Mouse (Mus musculus) midbrain, embryonic 16.5 days (tissue): ENCODE data around the gene Ctnnd2. TPM values are rescaled to one million over a fixed set of nuclear protein-coding genes. Genes with fewer than 3 reads are reported as not detected.

Source experiments
- ATAC-seq: fragments of 200-750 bp; cut with Nextera tagmentation; 2 replicates; pipeline ENCODE4 v1.8.0; 2017; ENCODE audit warnings: moderate TSS enrichment
- H3K27ac ChIP-seq: fragments of 300-500 bp; sonication (generic); 2 replicates; pipeline ENCODE4 v1.5.1; 2014; ENCODE audit warnings: mild to moderate bottlenecking, low read length, mixed read lengths
- H3K27me3 ChIP-seq: fragments of 300-500 bp; sonication (generic); 2 replicates; pipeline ENCODE4 v1.6.1; 2014; ENCODE audit warnings: low read depth, low read length, mixed read lengths; ENCODE audit not compliant: control insufficient read depth, insufficient read depth
- H3K36me3 ChIP-seq: fragments of 300-500 bp; sonication (generic); 2 replicates; pipeline ENCODE4 v1.6.1; 2014; ENCODE audit warnings: mild to moderate bottlenecking, low read length, moderate library complexity, mixed read lengths; ENCODE audit not compliant: control insufficient read depth, insufficient read depth
- H3K4me1 ChIP-seq: fragments of 300-500 bp; sonication (generic); 2 replicates; pipeline ENCODE4 v1.6.1; 2014; ENCODE audit warnings: mild to moderate bottlenecking, low read length, mixed read lengths; ENCODE audit not compliant: control insufficient read depth, insufficient read depth
- H3K4me2 ChIP-seq: fragments of 300-500 bp; sonication (generic); 2 replicates; pipeline ENCODE4 v1.6.1; 2014; ENCODE audit warnings: mild to moderate bottlenecking, low read length, mixed read lengths
- H3K4me3 ChIP-seq: fragments of 300-500 bp; sonication (generic); 2 replicates; pipeline ENCODE4 v1.5.1; 2014; ENCODE audit warnings: low read depth, mild to moderate bottlenecking, low read length, moderate library complexity, mixed read lengths
- H3K9ac ChIP-seq: fragments of 300-500 bp; sonication (generic); 2 replicates; pipeline ENCODE4 v1.6.1; 2014; ENCODE audit warnings: low read depth, low read length, mixed read lengths
- H3K9me3 ChIP-seq: fragments of 300-500 bp; sonication (generic); replicated peaks from 2 replicates; pipeline ENCODE4 v1.6.1; 2014; ENCODE audit warnings: mild to moderate bottlenecking, low read length, mixed read lengths; ENCODE audit not compliant: control insufficient read depth, poor library complexity, severe bottlenecking
- WGBS: fragments of 180-500 bp; shearing (Covaris S2); extraction: QIAGEN DNeasy Blood & Tissue Kit; methylation state at CpG from one replicate; pipeline ENCODE4 v1.1.7; 2014; 5-methylcytosine and 5-hydroxymethylcytosine counted together
- polyA plus RNA-seq: library from polyadenylated mRNA; unstranded; fragments of >200 nt; fragmentation: Nextera tagmentation; extraction: Ambion mirVana; gene quantifications from 2 replicates; pipeline ENCODE4 v1.2.1, GENCODE M21; 2015

Gene Ctnnd2
- polyA plus RNA-seq, 1 experiment from 2014 or later, result 62.8 TPM

GRCm38 (mm10) chr15:30215871-30216270 is 43.5 kb downstream of the Ctnnd2 start:
- Histone ChIP-seq H3K4me2 (no peak overlapping the region), H3K27ac (no peak overlapping the region), H3K27me3 (no peaks in the 10 kb centered on the region), H3K36me3 (no peaks in the 10 kb centered on the region), H3K4me1 (peaks cover 3% of the 10 kb centered on the region; the same call in 1 of the 2 replicates), H3K9ac (no peak overlapping the region), H3K9me3 (no peaks in the 10 kb centered on the region), H3K4me3 (no peak overlapping the region)
- WGBS, result 85% methylated on average over 4 of the region's 4 CpGs
- ATAC-seq, result no peak

GRCm38 (mm10) chr15:30229112-30229511 is 56.7 kb downstream of the Ctnnd2 start:
- no peaks in the 10 kb centered on the region for H3K9me3 ChIP-seq
- H3K4me1 ChIP-seq, result 0 out of 2 replicates have a peak, but pooled peaks cover 6% of the 10 kb centered on the region
- WGBS, result 98% methylated on average over 4 of the region's 4 CpGs
- no peak overlapping the region for H3K9ac ChIP-seq
- no peak overlapping the region for H3K4me2 ChIP-seq
- H3K27me3 ChIP-seq, result no peaks in the 10 kb centered on the region
- H3K4me3 ChIP-seq, result no peak overlapping the region
- H3K27ac ChIP-seq, result no peak overlapping the region
- no peak for ATAC-seq
- H3K36me3 ChIP-seq, result no peaks in the 10 kb centered on the region

GRCm38 (mm10) chr15:30235210-30236034 is 63.0 kb downstream of the Ctnnd2 start:
- Histone ChIP-seq H3K9me3 (no peaks in the 10 kb centered on the region), H3K27ac (no peak overlapping the region), H3K27me3 (no peaks in the 10 kb centered on the region), H3K4me2 (no peak overlapping the region), H3K4me1 (peaks cover 5% of the 10 kb centered on the region), H3K36me3 (no peaks in the 10 kb centered on the region), H3K9ac (no peak overlapping the region), H3K4me3 (no peak overlapping the region)
- WGBS, result 89% methylated on average over 10 of the region's 10 CpGs
- ATAC-seq, result no peak

GRCm38 (mm10) chr15:30240881-30241280 is 68.5 kb downstream of the Ctnnd2 start:
- Histone ChIP-seq H3K27ac (no peak overlapping the region), H3K4me2 (no peak overlapping the region), H3K36me3 (no peaks in the 10 kb centered on the region), H3K4me1 (no peaks in the 10 kb centered on the region), H3K4me3 (no peak overlapping the region), H3K9me3 (no peaks in the 10 kb centered on the region), H3K9ac (no peak overlapping the region), H3K27me3 (no peaks in the 10 kb centered on the region)
- no peak for ATAC-seq
- WGBS, result 86% methylated on average over 2 of the region's 2 CpGs

- Histone ChIP-seq H3K36me3 (no peaks in the 10 kb centered on the region), H3K27ac (no peak overlapping the region), H3K9me3 (no peaks in the 10 kb centered on the region), H3K27me3 (no peaks in the 10 kb centered on the region), H3K4me2 (no peak overlapping the region), H3K4me3 (no peak overlapping the region), H3K4me1 (no peaks in the 10 kb centered on the region), H3K9ac (no peak overlapping the region)
- 85% methylated on average over 10 of the region's 10 CpGs for WGBS
- ATAC-seq, result no peak
Measured at GRCm38 (mm10) chr15:30268822-30269221, 96.4 kb downstream of the Ctnnd2 start.

GRCm38 (mm10) chr15:30271141-30271572 is 98.8 kb downstream of the Ctnnd2 start:
- 63% methylated on average over 8 of the region's 8 CpGs for WGBS
- H3K9ac ChIP-seq, result no peak overlapping the region
- no peak overlapping the region for H3K4me3 ChIP-seq
- H3K27me3 ChIP-seq, result no peaks in the 10 kb centered on the region
- no peak for ATAC-seq
- no peak overlapping the region for H3K4me2 ChIP-seq
- no peaks in the 10 kb centered on the region for H3K9me3 ChIP-seq
- no peaks in the 10 kb centered on the region for H3K36me3 ChIP-seq
- no peak overlapping the region for H3K27ac ChIP-seq
- no peaks in the 10 kb centered on the region for H3K4me1 ChIP-seq

- no peak for ATAC-seq
- H3K36me3 ChIP-seq, result no peaks in the 10 kb centered on the region
- WGBS, result 93% methylated on average over 4 of the region's 4 CpGs
Measured at GRCm38 (mm10) chr15:30272326-30272725, 99.9 kb downstream of the Ctnnd2 start.

GRCm38 (mm10) chr15:30275721-30276120 is 103.3 kb downstream of the Ctnnd2 start:
- WGBS, result 70% methylated on average over 5 of the region's 5 CpGs

More at GRCm38 (mm10) chr15:30272326-30272725, 99.9 kb downstream of the Ctnnd2 start:
- Histone ChIP-seq H3K4me3 (no peak overlapping the region), H3K4me1 (no peaks in the 10 kb centered on the region), H3K9me3 (no peaks in the 10 kb centered on the region), H3K4me2 (no peak overlapping the region), H3K27me3 (no peaks in the 10 kb centered on the region), H3K9ac (no peak overlapping the region), H3K27ac (no peak overlapping the region)

GRCm38 (mm10) chr15:30276691-30277090 is 104.3 kb downstream of the Ctnnd2 start:
- 83% methylated on average over 4 of the region's 4 CpGs for WGBS
- H3K27ac ChIP-seq, result no peak overlapping the region

More at GRCm38 (mm10) chr15:30275721-30276120, 103.3 kb downstream of the Ctnnd2 start:
- Histone ChIP-seq H3K4me1 (no peaks in the 10 kb centered on the region), H3K9me3 (no peaks in the 10 kb centered on the region), H3K36me3 (no peaks in the 10 kb centered on the region), H3K9ac (no peak overlapping the region), H3K27ac (no peak overlapping the region), H3K27me3 (no peaks in the 10 kb centered on the region), H3K4me2 (no peak overlapping the region), H3K4me3 (no peak overlapping the region)
- ATAC-seq, result no peak

More at GRCm38 (mm10) chr15:30276691-30277090, 104.3 kb downstream of the Ctnnd2 start:
- H3K4me2 ChIP-seq, result no peak overlapping the region
- H3K4me1 ChIP-seq, result no peaks in the 10 kb centered on the region
- H3K36me3 ChIP-seq, result no peaks in the 10 kb centered on the region
- H3K9ac ChIP-seq, result no peak overlapping the region
- H3K27me3 ChIP-seq, result no peaks in the 10 kb centered on the region
- no peak for ATAC-seq
- H3K9me3 ChIP-seq, result no peaks in the 10 kb centered on the region
- H3K4me3 ChIP-seq, result no peak overlapping the region
